Mouse (Mus musculus) kidney, postnatal 25 days (tissue): Measurements from ENCODE around the gene Dars.

Source experiments
- DNase-seq, 2 experiments: peaks; one replicate each; pipeline ENCODE4 v3.0.0; 2021; ENCODE audit warnings: mixed read lengths in 2 of 2

The Dars gene

DNA sequence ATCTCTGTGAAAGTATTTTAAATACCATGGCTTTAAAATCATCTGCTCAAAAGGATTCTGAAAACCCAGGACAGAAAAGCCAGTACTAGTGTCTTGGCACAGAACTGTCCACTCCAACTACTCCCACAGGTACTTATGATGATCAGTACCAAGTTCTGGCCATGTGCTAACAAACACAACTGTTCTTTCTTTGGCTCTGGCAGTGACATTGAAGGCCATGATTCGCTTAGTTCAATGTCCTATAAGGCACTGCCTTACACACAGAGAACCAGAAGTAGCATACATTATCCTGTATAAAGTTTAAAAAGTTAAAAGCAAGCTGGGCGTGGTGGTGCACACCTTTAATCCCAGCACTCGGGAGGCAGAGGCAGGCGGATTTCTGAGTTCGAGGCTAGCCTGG is 6.0 kb downstream of the Dars start:
- no peak for DNase-seq

DNA sequence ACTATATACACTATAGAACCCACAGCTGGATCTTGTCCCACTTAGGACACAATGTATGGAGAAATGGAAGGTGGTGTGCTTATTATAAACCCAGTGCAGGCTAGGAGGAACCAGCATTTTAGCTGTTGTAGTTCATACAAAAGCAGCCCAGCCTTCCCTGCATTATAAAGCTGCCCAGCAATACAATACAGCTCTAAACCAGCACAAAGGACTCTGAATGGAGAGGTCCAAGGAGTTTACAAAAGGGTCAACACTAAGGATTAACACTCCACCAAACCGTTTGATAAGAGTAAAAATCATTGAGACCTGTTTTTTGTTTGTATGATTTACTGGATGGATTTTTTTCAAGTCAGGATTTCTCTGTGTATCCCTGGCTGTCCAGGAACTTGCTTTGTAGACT is 10.3 kb downstream of the Dars start:
- DNase-seq = no peak

DNA sequence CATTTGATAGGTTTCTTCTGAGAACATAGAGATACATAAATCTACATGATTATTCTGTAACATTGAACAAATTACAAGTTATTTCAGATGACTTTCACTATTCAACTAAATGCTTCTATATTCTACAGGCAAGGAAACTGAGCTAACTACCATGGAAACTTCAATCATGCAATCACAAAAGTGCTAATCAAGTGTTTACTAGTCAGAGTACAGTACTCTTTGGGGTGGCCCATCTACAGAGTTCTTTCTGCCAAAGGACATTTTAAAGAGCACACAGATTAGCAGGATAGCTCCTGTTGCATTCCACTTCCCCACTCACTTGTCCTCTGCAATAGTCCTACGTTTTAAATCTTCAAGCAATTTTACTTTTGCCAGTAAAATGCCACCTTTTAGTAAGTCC is 11.5 kb downstream of the Dars start:
- no peak for DNase-seq

DNA sequence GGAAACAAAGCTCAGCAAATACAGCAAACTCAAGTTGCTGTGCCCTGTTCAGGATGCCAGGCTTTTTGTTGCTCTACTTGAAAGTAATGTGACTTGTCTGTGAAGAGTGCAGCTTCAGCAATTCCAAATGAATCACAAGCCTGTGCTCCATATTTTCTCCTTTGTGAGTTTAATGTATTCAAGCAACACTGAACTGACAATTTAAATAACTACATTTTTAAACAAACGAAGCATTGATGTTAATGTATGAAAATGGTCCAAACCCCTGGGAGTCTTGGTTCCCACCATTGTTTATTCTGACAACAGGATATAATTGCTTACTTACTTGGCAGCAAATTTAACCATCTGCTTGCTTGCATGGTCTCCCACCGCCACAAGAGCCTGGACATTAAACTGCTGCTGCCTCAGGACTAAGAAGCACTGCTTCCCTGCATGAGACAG is 12.1 kb downstream of the Dars start:
- no peak for DNase-seq

DNA sequence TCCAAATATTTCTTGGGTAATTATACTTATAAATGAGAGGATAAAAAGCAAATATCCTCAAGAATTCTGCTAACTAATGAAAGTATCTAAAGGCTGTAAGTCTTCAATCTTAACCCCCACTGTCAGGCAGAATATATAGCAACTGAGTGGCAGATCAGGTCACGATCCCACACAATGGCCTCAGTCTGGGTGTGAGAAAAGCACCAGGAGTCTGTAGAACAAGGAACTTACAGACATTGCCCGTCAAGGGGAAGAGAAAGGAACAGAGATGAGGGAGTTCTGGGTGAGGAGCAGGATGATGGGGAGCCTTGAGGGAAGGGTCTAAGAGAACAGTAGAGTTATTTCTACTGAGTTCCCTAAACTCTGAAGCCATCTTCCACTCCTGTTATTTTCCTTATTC is 16.2 kb downstream of the Dars start:
- DNase-seq = no peak

DNA sequence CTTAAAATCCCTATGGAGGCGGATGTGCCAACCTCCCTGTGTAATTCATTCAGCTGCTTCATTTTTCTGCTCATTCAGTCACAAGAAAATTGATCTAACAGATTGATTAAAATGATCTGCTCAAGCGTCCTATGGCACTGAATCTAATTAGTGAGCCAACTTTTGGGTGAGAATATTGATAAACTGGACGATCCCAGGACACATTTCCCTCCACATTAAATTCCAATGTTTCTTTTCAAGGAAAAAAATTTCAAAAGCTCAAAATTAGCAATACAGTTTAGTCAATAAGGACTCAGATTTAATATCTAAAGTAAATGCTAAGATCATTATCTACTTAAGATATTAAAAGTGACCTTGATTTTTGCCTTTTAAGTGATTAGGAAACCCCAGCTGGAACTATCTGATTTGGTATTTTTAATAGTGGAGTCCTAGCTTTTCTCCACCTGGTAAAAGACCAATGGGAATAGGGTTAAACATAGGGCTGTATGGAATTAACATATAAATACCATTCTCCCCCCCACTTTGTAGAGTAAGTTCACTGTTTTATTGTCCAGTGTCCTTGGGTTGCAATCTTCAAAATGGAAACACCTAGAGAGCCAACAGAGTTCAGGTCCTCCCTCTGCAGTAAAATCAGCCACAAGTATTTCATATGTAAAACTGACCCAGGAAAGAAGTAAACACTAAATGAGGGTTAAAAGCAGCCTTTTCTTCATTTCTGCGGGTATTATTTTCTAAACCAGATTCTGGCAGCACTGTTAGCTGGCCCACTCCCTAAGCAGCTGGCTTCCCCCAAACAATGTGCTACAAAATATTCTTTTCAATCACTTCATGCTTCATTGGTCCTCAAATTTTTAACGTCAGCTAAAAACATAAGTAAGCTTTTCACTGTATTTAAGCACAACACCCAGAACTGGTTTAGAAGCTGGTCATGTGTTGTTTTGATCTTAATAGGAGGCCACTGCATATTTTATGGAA is 16.9 kb downstream of the Dars start:
- no peak for DNase-seq

DNA sequence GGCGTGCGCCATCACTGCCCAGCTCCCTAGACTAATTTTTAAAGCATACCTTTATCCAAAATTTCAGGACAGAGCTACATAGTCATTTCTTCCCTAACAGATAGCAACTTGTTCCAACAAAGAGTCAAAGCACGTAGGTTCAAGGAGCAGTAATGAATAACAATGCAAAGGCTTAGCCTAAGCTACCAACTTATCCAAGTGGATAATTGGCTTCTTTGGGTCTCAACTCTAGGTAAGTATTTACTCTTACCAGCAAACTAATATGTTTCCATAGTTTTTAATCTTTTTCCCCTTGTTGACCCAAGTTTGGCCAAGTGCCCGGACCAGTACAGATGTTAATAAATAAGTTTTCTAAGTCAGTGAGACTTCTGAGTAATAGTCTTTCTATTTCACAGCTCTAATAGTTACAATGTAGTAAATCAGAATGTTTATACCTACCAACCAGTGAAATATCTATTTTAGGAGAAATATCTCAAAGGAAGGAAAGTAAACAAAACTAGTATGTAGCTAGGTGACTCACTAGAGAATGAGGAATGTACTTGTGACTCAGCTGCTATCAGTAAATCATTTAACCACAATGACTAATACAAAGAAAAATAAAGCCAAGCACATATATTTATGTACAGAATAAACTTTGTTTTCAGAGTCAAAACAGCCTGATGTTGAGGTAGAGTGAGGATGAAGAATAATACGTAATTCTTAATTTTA is 18.3 kb downstream of the Dars start:
- DNase-seq = peak in 1 of 2 experiments; percentile 11

DNA sequence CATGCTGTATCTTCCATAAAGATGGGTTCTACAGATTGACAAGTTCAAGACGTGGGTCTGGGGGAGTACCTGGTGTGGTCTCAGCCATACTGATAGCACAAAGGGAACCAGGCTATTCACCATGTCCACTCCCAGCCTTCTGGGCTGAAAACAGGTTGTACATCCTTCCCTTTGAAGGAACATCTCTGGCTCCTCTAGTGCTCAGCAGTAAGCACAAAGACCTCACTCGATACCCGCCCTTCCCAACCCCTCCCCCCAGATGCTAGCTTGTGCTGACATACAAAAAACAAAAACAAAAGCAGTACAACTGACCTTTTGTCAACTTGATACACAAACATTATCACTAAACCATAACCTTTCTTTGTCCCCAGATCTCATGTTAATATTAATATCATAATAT is 22.5 kb downstream of the Dars start:
- no peak for DNase-seq

DNA sequence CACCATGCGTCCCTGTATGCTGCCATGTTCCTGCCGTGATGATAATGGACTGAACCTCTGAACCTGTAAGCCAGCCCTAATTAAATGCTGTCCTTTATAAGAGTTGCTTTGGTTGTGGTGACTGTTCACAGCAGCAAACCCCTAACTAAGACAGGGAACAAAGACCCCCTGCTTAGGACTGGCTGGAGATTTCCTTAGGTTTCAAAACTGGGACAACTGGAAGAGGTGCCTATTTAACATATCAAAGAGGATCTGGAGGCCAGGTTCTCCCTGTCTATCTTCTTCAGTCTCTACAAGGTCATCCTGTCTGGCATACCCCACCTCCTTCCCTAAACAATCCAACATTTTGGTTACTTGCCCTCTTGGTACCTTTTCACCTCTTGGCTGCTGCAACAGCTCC is 24.8 kb downstream of the Dars start:
- DNase-seq = no peak

DNA sequence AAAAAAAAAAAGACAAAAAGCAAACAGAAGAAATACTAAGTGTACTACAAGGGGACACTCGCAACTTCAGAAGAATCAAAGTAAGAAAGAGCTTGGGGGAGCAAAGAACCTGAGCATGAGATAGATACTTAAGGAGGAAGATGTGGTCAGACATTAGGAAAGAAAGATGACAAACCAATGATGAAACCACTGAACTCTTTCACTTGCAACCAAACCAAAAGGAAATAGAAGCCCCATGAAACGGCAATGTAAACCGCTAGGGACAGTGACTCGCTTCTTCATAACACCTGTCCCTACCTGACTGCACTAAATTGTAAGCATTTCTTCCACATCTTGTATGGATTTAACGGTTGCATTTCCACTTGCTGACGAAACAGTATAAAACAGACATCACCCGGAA is 30.7 kb downstream of the Dars start:
- DNase-seq = no peak

DNA sequence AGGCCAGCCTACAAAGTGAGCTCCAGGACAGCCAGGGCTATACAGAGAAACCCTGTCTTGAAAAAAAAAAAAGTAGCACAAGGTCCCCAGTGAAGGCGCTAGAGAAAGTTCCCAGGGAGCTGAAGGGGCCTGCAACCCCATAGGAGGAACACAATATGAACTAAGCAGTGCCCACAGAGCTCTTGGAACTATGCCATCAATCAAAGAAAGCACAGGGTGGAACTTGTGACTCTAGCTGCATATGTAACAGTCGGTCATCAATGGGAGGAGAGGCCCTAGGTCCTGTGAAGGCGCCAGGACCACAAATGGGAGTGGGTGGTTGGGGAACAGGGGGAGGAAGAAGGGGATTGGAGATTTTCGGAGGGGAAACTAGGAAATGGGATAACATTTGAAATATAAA is 40.3 kb downstream of the Dars start:
- no peak for DNase-seq

DNA sequence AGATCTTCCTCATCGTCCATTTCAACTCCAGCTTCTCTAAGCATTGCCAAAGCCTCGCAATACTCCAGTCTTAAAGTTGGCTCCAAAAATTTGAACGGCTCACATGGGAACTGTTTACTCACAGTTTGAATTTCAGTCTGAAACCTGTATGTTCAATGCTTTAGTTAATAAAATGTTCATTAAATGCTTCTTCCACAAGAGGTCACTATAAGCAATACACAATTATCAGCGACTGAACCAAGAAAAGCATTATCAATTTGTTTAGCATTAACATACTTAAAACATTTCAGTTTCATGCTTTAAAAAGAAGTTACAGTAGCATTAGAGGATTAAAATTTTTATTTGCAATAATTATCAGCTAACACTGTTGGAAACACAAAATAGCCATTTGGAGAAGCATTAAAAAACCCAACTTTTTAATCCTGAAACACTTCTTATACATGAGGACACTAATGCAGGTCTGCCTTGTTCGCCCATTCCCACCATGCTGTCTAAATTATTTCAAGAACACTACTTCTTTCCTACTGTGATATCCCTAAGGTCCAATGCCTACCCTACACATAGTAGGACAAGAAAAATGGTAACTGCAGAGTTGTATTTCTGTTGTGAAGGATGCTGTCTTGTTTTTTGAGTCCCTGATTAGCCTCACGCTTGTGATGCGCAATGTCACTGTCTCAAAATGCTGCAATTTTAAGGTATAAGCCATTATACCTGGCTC is 44.9 kb downstream of the Dars start:
- DNase-seq = no peak

DNA sequence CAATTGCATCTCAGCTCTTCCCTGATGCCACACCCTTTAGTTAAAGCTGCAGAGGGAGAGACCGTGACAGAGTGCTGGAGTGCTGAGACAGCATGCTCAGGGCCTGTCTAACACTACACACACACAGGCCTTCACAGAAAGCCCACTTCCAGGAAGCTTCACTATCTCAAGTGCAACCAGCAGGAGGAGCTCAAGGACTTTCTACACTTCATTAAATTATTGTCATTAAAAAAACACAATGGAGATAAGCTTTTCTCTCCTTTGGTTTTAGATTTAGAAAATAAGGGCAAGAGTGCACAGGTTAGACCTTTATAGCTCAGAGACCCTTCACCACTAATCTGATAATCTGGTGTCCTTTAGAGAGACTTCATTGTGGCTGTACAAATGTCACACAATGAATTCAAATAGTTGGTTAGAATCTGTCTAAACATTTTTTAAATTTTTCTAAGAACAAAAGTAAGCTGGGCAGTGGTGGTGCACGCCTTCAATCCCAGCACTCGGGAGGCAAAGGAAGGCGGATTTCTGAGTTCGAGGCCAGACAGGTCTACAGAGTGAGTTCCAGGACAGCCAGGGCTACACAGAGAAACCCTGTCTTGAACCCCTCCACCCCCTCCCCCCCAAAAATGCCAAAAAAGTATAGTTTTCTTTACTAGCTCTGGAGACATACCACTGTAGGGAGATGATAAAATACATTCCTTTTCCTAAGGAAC is 48.3 kb downstream of the Dars start:
- peak in 1 of 2 experiments; percentile 70 for DNase-seq

DNA sequence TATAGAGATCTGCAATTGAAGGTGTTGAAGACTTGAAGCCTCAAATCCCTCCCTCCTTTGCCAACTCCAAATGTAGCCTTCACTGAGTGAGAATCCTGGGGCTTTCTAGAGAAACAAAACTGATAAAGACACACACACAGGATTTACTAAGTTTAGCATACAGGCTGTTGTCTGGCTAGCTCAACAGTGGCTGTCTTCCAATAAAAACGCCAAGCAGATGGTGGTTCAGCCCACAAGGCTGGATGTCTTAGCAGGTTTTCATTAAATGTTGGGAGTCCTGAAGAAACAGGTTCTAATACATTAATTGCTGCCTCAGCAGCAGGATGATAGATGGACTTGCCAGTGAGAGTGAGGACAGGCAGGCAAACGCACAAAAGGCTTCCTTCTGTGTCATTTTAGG is 56.6 kb downstream of the Dars start:
- DNase-seq = no peak

DNA sequence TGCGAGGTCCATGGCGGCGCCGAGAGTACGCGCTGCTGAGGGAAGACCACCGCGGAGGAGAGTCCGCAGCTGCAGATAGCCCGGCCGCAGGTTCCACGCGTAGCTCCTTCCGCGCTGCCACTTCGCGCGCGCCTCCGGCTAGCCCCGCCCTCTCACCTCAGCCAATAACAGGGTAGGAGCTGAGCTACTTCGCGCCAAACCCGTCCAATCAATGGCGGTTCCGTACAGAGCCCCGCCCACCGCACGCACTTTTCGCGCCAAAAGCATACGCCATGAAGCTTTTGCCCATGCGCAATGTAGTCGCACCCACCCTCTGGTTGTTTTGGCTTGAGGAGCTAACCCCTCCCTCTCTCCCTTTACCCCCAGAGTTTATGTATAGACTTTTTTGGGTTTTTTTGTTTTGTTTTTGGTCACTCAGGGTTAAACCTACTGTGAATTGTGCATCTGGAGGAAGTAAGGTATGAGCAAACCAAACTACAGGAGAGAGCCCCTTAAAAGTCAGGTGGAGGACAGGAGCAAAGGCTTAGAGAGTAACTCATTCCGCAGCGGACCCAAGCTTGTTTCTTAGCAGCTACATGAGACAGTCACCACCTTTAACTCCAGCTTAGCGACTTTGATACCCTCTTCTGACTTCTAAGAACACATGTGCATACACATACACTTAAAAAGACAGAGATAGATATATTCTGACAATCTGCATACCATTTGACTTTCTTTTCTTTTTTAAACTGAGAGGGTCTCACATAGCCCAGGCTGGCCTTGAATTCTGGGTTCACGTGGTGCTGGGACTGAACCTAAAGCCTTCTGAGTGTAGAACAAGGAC is 57.4 kb downstream of the Dars start, which contains the start of gene Mcm6:
TSS of gene Mcm6 (minus strand) at position 111 of the 823 bp plus-strand sequence.
- peak; percentile 97 for DNase-seq

DNA sequence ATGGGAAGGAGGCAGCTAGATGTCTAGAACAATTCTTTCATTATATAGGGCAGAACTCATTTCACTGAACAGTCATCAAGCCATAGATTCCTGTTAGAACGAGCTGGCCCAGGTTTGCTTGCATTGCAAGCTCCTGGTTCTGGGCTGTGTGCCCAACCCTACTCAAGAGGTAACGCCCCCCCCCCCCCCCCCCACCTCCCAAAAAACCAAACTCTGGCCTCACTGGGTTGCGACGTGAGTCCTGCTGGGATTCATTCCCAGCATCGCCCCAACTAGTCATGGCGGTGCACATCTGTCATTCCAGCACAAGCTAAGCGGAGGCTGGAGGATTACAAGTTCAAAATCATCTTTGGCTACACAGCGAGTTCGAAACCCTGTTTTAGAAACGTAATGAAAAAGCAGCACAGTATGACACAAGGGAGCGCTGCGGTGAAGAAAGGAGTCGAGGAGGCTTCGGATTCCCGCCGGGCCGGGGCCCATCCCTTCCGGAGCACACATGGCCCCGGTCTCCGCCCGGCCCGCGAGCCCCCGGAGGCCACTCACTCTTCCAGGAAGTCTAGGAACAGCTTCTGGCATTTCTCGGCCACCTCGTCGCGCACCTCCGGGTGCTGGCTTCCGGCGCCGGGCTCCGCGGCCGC is 58.1 kb downstream of the Dars start:
- peak; percentile 36 to 51 for DNase-seq

DNA sequence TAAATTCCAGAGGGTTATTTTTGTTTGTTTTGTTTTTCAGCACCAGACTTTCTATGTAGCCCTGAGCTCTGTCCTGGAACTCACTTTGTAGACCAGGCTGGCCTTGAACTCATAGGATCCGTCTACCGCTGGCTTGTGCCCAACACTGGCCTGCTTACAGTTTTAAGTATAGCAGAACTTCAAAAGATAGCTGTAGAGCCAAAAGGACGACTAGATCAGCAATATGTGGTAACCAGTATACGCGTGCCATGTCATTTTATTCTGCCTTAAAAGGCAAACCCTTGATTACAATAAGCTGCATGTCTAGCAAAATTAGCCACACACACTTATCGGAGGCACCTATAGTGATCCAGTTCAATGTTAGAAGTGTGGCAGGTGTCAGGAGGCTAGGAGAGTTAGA is 58.9 kb downstream of the Dars start:
- no peak for DNase-seq

DNA sequence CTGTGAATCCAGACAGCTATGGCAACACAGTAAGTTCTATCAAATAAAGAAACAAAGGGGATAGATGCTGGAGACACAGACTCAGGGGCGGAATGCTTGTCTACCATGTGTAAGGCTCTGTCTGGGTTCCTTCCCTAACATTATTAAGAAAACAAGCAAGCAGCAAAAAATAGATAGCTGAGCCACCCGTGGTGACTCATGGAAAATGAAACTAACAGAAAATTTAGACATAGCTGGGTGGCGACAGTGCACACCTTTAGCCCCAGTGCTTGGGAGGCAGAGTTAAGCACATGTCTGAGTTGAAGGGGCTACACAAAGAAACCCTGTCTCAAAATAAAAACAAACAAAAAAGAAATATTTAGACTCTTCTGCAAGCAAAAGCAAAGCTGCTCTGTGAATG is 59.7 kb downstream of the Dars start:
- no peak for DNase-seq

DNA sequence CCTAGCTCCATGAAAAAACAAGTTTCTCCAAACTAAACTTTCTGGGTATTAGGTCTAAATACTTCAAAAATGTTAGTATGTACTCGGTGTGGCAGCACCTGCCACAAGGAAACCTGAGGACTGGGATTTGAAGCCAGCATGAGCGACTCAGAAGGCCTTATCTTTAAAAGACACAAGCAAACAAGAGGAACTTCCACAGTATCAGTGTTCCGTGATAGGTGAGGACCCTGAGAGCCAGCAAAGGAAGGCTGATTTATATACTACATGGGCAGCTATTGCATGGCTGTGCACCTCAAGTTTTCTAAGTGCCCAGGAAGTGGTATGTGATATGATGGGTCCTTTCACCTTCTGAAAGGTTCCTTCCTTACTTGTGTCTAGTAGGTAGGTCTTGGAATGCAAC is 64.1 kb downstream of the Dars start:
- DNase-seq = no peak

DNA sequence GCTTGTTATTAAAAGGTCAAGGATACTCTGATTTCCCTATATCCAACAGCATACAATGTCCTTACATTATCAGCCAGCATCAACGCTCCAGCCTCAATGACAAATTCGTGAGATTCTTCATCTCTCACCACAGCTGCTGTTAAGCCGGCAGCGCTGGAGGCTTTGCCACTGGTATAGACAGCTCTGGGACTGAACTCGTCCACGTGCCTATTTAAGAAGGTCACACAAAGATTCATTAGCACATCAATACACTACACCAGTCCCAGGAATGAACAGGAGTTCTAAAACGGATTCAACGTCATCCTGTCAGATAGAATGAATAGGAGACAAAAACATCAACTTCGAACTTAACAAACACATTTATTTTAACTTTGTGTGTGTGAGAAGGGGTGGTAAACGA is 72.9 kb downstream of the Dars start:
- DNase-seq = no peak

DNA sequence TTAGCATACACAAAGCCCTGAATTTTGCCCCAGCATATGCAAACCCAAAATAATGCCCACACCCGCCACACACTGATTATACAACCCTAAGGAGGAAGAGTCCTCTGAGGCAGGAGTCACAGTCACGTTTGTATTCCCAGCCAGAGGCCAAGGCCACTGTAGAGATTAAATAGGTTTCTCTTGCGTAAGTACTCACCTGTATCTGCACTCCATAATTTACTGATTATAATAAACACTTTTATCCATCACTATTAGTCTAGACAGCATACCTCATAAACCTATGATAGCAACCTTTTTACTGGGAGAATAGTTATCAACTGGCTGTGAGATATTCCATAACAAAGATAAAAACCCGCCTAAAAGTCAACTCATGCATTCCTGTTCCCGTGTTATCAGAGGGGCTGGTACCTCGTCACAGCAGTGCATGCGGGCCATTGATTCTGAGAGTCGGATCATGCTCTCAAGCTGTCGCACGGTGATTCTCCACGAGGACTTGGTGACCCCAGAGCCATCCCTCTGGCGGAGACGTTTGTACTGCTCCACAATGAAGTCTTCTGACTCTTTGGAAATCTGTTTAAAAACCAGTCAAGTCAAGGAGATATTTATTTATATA is 79.4 kb downstream of the Dars start:
- DNase-seq = no peak
